Mouse (Mus musculus) heart, embryonic 13.5 days (tissue): ENCODE data around the gene H2-M3. TPM values are rescaled to one million over a fixed set of nuclear protein-coding genes. Genes with fewer than 3 reads are reported as not detected.

Source experiments
- ATAC-seq: fragments of 200-750 bp; cut with Nextera tagmentation; 2 replicates; pipeline ENCODE4 v1.8.0; 2017; ENCODE audit warnings: moderate TSS enrichment; ENCODE audit not compliant: insufficient number of reproducible peaks, low FRiP score, low TSS enrichment; ENCODE audit errors: extremely low read depth
- H3K27ac ChIP-seq: fragments of 300-500 bp; sonication (generic); replicated peaks from 2 replicates; pipeline ENCODE4 v1.5.1; 2015; ENCODE audit warnings: moderate library complexity, mild to moderate bottlenecking, inconsistent platforms
- H3K27me3 ChIP-seq: fragments of 300-500 bp; sonication (generic); replicated peaks from 2 replicates; pipeline ENCODE4 v1.6.1; 2015; ENCODE audit warnings: mild to moderate bottlenecking, inconsistent platforms
- H3K36me3 ChIP-seq: fragments of 300-500 bp; sonication (generic); 2 replicates; pipeline ENCODE4 v1.6.1; 2015; ENCODE audit warnings: mild to moderate bottlenecking, inconsistent platforms
- H3K4me1 ChIP-seq: fragments of 300-500 bp; sonication (generic); 2 replicates; pipeline ENCODE4 v1.6.1; 2015; ENCODE audit warnings: inconsistent platforms
- H3K4me2 ChIP-seq: fragments of 300-500 bp; sonication (generic); 2 replicates; pipeline ENCODE4 v1.6.1; 2015; ENCODE audit warnings: inconsistent platforms, mild to moderate bottlenecking, moderate library complexity
- H3K4me3 ChIP-seq: fragments of 300-500 bp; sonication (generic); 2 replicates; pipeline ENCODE4 v1.5.1; 2015; ENCODE audit warnings: moderate library complexity, mild to moderate bottlenecking, inconsistent platforms
- H3K9ac ChIP-seq: fragments of 300-500 bp; sonication (generic); 2 replicates; pipeline ENCODE4 v1.6.1; 2015; ENCODE audit warnings: inconsistent platforms, mild to moderate bottlenecking, moderate library complexity
- H3K9me3 ChIP-seq: fragments of 300-500 bp; sonication (generic); 2 replicates; pipeline ENCODE4 v1.6.1; 2016; ENCODE audit warnings: inconsistent platforms
- WGBS: fragments of 180-500 bp; shearing (Covaris S2); methylation state at CpG from one replicate; pipeline ENCODE4 v1.1.7; 2015; ENCODE audit warnings: mixed read lengths; 5-methylcytosine and 5-hydroxymethylcytosine counted together
- polyA plus RNA-seq: library from polyadenylated mRNA; unstranded; fragments of >200 nt; fragmentation: Nextera tagmentation; extraction: Ambion mirVana; gene quantifications from 2 replicates; pipeline ENCODE4 v1.2.1, GENCODE M21; 2015

Gene H2-M3
- polyA plus RNA-seq, 1 experiment from 2014 or later = 1.0 TPM

DNA sequence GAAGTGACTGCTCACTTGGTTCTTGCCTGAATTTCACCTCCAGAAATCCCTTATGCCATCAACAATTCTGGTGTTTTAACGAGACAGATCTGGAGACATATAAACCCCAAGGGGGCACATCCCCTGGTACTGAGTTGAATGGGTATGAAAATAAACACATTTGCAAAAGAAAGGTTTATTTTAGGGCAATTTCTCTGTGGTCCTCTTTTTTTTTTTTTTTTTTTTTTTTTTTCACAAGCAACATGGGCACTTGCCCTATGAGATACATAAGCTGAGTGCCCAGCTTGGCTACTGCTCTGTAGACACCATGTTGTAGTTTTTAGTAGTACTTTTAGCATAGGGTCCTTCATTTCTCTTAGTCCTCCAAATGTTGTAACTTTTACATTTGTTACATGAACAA lies 13.3 kb downstream of the H2-M3 start, which contains the start of gene Olfr99:
Olfr99 (minus strand) TSS at position 101 of the 400 bp plus-strand sequence.
- H3K36me3 ChIP-seq = no peaks in the 10 kb centered on the region
- no peak within 1 kb of the TSS for H3K4me2 ChIP-seq
- no peak within 1 kb of the TSS for H3K4me3 ChIP-seq
- 66% methylated on average over 1 of the region's 1 CpGs for WGBS
- H3K27ac ChIP-seq = no peak within 1 kb of the TSS
- no peaks in the 10 kb centered on the region for H3K9me3 ChIP-seq
- H3K27me3 ChIP-seq = no peaks in the 10 kb centered on the region
- ATAC-seq = no peak
- H3K9ac ChIP-seq = no peak within 1 kb of the TSS
- no peaks in the 10 kb centered on the region for H3K4me1 ChIP-seq

DNA sequence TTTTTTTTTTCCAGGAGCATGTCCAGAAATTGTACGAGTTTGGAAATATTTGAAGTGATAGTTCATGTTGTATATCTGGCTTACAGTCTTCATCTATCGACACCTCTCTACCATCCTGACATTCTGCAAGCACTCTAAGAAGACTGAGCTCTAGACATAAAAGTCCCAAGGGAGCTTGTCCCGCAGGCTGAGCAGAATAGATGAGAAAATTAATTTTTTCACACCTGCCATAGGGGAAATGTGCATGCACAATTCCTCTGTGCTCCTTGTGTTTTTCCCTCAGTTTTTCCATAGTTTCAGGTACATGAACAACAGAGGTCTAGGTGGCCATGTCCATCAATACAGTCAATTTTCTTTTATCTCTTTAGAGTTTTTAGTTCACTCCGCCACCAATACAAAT lies 34.2 kb downstream of the H2-M3 start, which contains the start of gene Olfr101:
Olfr101 (minus strand) TSS at position 101 of the 400 bp plus-strand sequence.
- Histone ChIP-seq H3K4me2 (no peak within 1 kb of the TSS), H3K9me3 (no peaks in the 10 kb centered on the region), H3K9ac (no peak within 1 kb of the TSS), H3K27me3 (no peaks in the 10 kb centered on the region), H3K4me3 (no peak within 1 kb of the TSS), H3K36me3 (no peaks in the 10 kb centered on the region), H3K27ac (no peak within 1 kb of the TSS), H3K4me1 (no peaks in the 10 kb centered on the region)
- no peak for ATAC-seq
- 66% methylated on average over 4 of the region's 4 CpGs for WGBS

DNA sequence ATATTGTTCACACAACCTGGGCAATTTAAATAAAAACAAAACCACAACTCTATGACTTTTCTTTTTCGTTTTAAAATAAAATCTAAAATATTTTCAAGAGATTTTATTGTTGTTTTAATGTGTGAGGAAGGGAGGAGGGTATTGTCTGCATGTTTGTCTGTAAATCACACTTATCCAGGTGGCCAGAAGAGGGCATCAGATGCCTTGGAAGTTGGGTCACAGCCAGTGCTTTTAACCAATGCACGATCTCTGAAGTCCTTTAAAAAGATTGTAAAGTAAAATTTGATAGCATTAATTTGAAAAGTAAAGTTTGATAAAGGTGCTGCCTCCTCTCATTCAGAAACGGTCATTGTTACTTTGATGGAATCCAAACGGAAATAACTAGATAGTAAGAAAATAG lies 38.5 kb downstream of the H2-M3 start:
- Histone ChIP-seq H3K36me3 (no peaks in the 10 kb centered on the region), H3K27ac (no peak overlapping the region), H3K4me2 (no peak overlapping the region), H3K4me1 (no peaks in the 10 kb centered on the region), H3K9me3 (no peaks in the 10 kb centered on the region), H3K4me3 (no peak overlapping the region), H3K9ac (no peak overlapping the region), H3K27me3 (no peaks in the 10 kb centered on the region)
- WGBS = 31% methylated on average over 4 of the region's 4 CpGs
- no peak for ATAC-seq

GRCm38 (mm10) chr17:37310146-37310699 lies 40.2 kb downstream of the H2-M3 start:
- H3K27me3 ChIP-seq = no peaks in the 10 kb centered on the region
- H3K27ac ChIP-seq = no peak overlapping the region
- H3K4me1 ChIP-seq = no peaks in the 10 kb centered on the region
- no peaks in the 10 kb centered on the region for H3K36me3 ChIP-seq
- 33% methylated on average over 2 of the region's 2 CpGs for WGBS
- no peak overlapping the region for H3K4me2 ChIP-seq
- H3K9ac ChIP-seq = no peak overlapping the region
- H3K9me3 ChIP-seq = no peaks in the 10 kb centered on the region
- H3K4me3 ChIP-seq = no peak overlapping the region
- no peak for ATAC-seq

- Histone ChIP-seq H3K4me2 (no peak within 1 kb of the TSS), H3K27me3 (no peaks in the 10 kb centered on the region), H3K4me3 (no peak within 1 kb of the TSS), H3K4me1 (no peaks in the 10 kb centered on the region), H3K27ac (no peak within 1 kb of the TSS), H3K9me3 (peaks cover 12% of the 10 kb centered on the region; the same call in 1 of the 2 replicates), H3K36me3 (no peaks in the 10 kb centered on the region), H3K9ac (no peak within 1 kb of the TSS)
- no peak for ATAC-seq
These were observed 46.9 kb downstream of the H2-M3 start, which contains the start of gene Olfr102 for GRCm38 (mm10) chr17:37316954-37317353. Gene Olfr102 (minus strand): TSS chr17:37317054.

Other genes with a start within 250 kb of the H2-M3 start
- not detected in 2 replicates for gene Mog, start 246.8 kb upstream of the H2-M3 start, polyA plus RNA-seq
- 4.5 and 6.9 TPM in 2 replicates for gene Gabbr1, start 224.3 kb upstream of the H2-M3 start, polyA plus RNA-seq
- gene Olfr90, start 181.7 kb upstream of the H2-M3 start, polyA plus RNA-seq = not detected in 2 replicates
- not detected in 2 replicates for gene Olfr91, start 171.9 kb upstream of the H2-M3 start, polyA plus RNA-seq
- gene Olfr92, start 150.1 kb upstream of the H2-M3 start, polyA plus RNA-seq = not detected in 2 replicates
- gene Olfr93, start 108.7 kb upstream of the H2-M3 start, polyA plus RNA-seq = not detected in 2 replicates
- gene Ubd, start 76.3 kb upstream of the H2-M3 start, polyA plus RNA-seq = not detected in 2 replicates
- not detected in 2 replicates for gene Olfr94, start 69.2 kb upstream of the H2-M3 start, polyA plus RNA-seq
- gene Olfr95, start 57.1 kb upstream of the H2-M3 start, polyA plus RNA-seq = not detected in 2 replicates
- not detected in 2 replicates for gene Olfr96, start 50.1 kb upstream of the H2-M3 start, polyA plus RNA-seq
- not detected in 2 replicates for gene Olfr97, start 32.9 kb upstream of the H2-M3 start, polyA plus RNA-seq
- not detected in 2 replicates for gene Olfr98, start 6.5 kb upstream of the H2-M3 start, polyA plus RNA-seq
- not detected in 2 replicates for gene Olfr99, start 13.2 kb downstream of the H2-M3 start, polyA plus RNA-seq
- gene Olfr101, start 34.1 kb downstream of the H2-M3 start, polyA plus RNA-seq = not detected in 2 replicates
- gene Olfr102, start 46.8 kb downstream of the H2-M3 start, polyA plus RNA-seq = not detected in 2 replicates
- not detected in 2 replicates for gene Olfr103, start 69.5 kb downstream of the H2-M3 start, polyA plus RNA-seq
- gene Olfr104-ps, start 89.4 kb downstream of the H2-M3 start, polyA plus RNA-seq = not detected in 2 replicates
- not detected in 2 replicates for gene Olfr105-ps, start 108.8 kb downstream of the H2-M3 start, polyA plus RNA-seq
- not detected in 2 replicates for gene Olfr106-ps, start 120.2 kb downstream of the H2-M3 start, polyA plus RNA-seq
- gene Olfr107, start 129.0 kb downstream of the H2-M3 start, polyA plus RNA-seq = not detected in 2 replicates
- not detected in 2 replicates for gene Olfr108, start 175.3 kb downstream of the H2-M3 start, polyA plus RNA-seq
- not detected in 2 replicates for gene Olfr109, start 188.7 kb downstream of the H2-M3 start, polyA plus RNA-seq
- not detected in 2 replicates for gene H2-M2, start 213.3 kb downstream of the H2-M3 start, polyA plus RNA-seq
- not detected in 2 replicates for gene Olfr110, start 222.2 kb downstream of the H2-M3 start, polyA plus RNA-seq
- not detected in 2 replicates for gene Olfr111, start 237.8 kb downstream of the H2-M3 start, polyA plus RNA-seq